Mouse (Mus musculus): ENCODE results near the gene Itgb3bp. TPM values are rescaled to one million over a fixed set of nuclear protein-coding genes. Genes with fewer than 3 reads are reported as not detected.
A peak's percentile ranks its signal among the peaks of the same experiment; 100 is the strongest.

Gene Itgb3bp
- 19.2 and 22.3 TPM in 2 replicates for polyA plus RNA-seq (2015; fragmentation: Nextera tagmentation; extraction: Ambion mirVana)

DNA sequence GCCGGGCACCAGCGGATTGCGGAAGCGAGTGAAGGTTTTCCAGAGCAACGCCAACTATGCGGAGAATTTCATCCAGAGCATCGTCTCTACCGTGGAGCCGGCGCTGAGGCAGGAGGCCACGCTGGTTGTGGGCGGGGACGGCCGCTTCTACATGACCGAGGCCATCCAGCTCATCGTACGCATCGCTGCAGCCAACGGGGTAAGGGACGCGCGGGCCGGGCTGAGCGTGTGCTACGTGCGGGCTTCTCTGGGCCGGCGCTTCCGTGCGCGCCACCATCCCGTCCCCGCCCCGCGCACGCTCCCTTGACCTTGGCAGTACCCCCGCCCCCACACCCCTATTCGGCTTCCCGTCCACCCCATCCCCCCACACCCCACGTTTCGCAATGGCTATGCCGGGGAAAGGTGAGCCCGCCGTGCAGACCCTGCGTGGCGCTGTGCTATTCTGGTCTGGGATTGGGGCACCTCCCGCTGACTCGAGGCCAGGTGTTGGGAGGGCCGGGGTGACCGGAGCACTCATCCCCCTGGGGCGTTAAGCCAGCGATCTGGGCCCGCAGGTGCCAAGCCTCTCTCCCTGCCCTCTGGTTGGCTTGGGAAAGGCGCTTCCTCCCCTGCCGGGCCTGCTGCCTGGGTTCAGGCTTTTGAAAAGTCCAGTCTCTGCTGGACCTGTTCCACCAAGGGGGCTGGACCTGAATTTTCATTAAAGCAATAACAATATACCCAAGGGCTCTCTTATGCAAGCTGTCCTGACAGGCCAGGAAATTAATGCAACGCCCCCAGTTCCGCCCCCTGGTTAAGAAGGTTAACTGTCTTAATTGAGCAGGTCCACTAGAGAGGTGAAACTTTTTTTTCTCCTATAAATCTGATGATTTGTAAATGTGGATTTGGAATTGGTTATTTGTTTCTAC is at the start of gene Itgb3bp:
Gene Itgb3bp (minus strand): TSS at position 201 of the 905 bp plus-strand sequence.
- Histone ChIP-seq H3K36me3 (no peaks in the 10 kb centered on the region), H3K27me3 (no peaks in the 10 kb centered on the region), H3K9ac (replicated peaks) (peak within 1 kb of the TSS; percentile 75), H3K4me1 (peaks cover 13% of the 10 kb centered on the region; the same call in 1 of the 2 replicates), H3K9me3 (no peaks in the 10 kb centered on the region), H3K4me3 (peak within 1 kb of the TSS; percentile 77), H3K4me2 (replicated peaks) (peak within 1 kb of the TSS; percentile 94), H3K27ac (replicated peaks) (peak within 1 kb of the TSS; percentile 81)
- under 1% methylated on average over 57 of the region's 57 CpGs for WGBS
- ATAC-seq (replicated peaks): peak; percentile 95

- Histone ChIP-seq H3K27ac (replicated peaks) (no peak overlapping the region), H3K9me3 (no peaks in the 10 kb centered on the region), H3K36me3 (no peaks in the 10 kb centered on the region), H3K27me3 (no peaks in the 10 kb centered on the region), H3K4me2 (replicated peaks) (no peak overlapping the region), H3K9ac (replicated peaks) (no peak overlapping the region), H3K4me1 (no peaks in the 10 kb centered on the region), H3K4me3 (no peak overlapping the region)
- 86% methylated on average over 5 of the region's 5 CpGs for WGBS
- no peak for ATAC-seq (replicated peaks)
These were observed 49.7 kb upstream of the Itgb3bp start for GRCm38 (mm10) chr4:99979326-99979725.

GRCm38 (mm10) chr4:99974375-99974774 is 44.8 kb upstream of the Itgb3bp start:
- no peak overlapping the region for H3K9ac ChIP-seq (replicated peaks)
- H3K9me3 ChIP-seq: no peaks in the 10 kb centered on the region
- no peak overlapping the region for H3K27ac ChIP-seq (replicated peaks)
- H3K4me3 ChIP-seq: no peak overlapping the region
- ATAC-seq (replicated peaks): no peak
- no peaks in the 10 kb centered on the region for H3K27me3 ChIP-seq
- H3K4me1 ChIP-seq: no peaks in the 10 kb centered on the region
- H3K36me3 ChIP-seq: no peaks in the 10 kb centered on the region
- 75% methylated on average over 5 of the region's 5 CpGs for WGBS
- no peak overlapping the region for H3K4me2 ChIP-seq (replicated peaks)

GRCm38 (mm10) chr4:99973931-99974330 is 44.3 kb upstream of the Itgb3bp start:
- no peak overlapping the region for H3K4me2 ChIP-seq (replicated peaks)
- H3K27ac ChIP-seq (replicated peaks): no peak overlapping the region
- no peak overlapping the region for H3K9ac ChIP-seq (replicated peaks)
- 88% methylated on average over 1 of the region's 1 CpGs for WGBS
- no peak for ATAC-seq (replicated peaks)
- no peaks in the 10 kb centered on the region for H3K4me1 ChIP-seq
- H3K9me3 ChIP-seq: no peaks in the 10 kb centered on the region
- H3K36me3 ChIP-seq: no peaks in the 10 kb centered on the region
- no peaks in the 10 kb centered on the region for H3K27me3 ChIP-seq
- H3K4me3 ChIP-seq: no peak overlapping the region

DNA sequence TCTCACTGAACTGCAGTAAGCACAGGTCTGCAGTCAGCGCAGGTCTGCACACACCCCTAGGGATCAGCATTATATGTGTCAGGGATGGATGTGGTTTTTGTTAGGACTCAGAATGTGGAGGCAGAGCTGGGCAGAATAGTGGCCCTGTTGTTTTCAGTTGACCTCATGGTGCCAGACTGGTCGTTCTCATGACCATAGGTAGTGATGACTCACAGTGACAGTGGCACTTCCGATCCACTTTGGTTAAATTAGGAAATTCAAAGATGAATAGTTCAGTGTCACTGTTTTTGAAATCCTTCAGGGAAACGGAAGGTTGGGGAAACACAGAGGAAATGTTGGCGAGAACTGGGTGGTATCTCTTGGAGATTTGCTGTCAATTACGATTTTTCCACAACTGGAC is 43.3 kb upstream of the Itgb3bp start:
- no peak overlapping the region for H3K4me2 ChIP-seq (replicated peaks)
- no peaks in the 10 kb centered on the region for H3K36me3 ChIP-seq
- 85% methylated on average over 6 of the region's 6 CpGs for WGBS
- no peak overlapping the region for H3K27ac ChIP-seq (replicated peaks)
- no peaks in the 10 kb centered on the region for H3K9me3 ChIP-seq
- no peak overlapping the region for H3K9ac ChIP-seq (replicated peaks)
- H3K4me1 ChIP-seq: no peaks in the 10 kb centered on the region
- no peaks in the 10 kb centered on the region for H3K27me3 ChIP-seq
- no peak overlapping the region for H3K4me3 ChIP-seq
- ATAC-seq (replicated peaks): no peak

DNA sequence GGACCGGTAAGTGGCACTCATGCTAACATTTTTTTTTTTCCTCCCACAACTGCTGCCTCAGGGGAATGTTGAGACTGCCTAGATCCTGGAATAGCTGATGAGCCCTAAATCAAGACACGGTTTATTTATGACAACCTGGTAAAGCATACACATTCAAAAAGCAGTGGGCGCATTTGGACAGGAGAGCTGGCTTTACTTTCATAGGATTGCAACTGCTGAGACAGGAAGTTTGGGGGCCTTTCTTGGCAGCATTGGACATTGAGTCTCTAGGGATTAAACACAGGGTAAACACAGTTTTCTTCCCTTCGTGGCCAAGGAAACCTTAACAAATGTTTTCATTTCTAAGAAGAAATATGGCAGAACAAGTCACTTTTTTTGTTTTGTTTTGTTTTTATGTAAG is 40.5 kb upstream of the Itgb3bp start:
- no peak for ATAC-seq (replicated peaks)
- whole genome bisulfite sequencing: 78% methylated on average over 4 of the region's 4 CpGs
- no peak overlapping the region for H3K27ac ChIP-seq (replicated peaks)
- H3K4me1 ChIP-seq: no peaks in the 10 kb centered on the region
- H3K9ac ChIP-seq (replicated peaks): no peak overlapping the region
- H3K4me2 ChIP-seq (replicated peaks): no peak overlapping the region
- no peak overlapping the region for H3K4me3 ChIP-seq
- H3K27me3 ChIP-seq: no peaks in the 10 kb centered on the region
- H3K9me3 ChIP-seq: no peaks in the 10 kb centered on the region
- no peaks in the 10 kb centered on the region for H3K36me3 ChIP-seq

- 74% methylated on average over 5 of the region's 5 CpGs for WGBS
- H3K27me3 ChIP-seq: no peaks in the 10 kb centered on the region
- no peaks in the 10 kb centered on the region for H3K4me1 ChIP-seq
- no peaks in the 10 kb centered on the region for H3K36me3 ChIP-seq
- H3K9ac ChIP-seq (replicated peaks): no peak overlapping the region
- no peak overlapping the region for H3K27ac ChIP-seq (replicated peaks)
- ATAC-seq (replicated peaks): no peak
- H3K4me2 ChIP-seq (replicated peaks): no peak overlapping the region
- no peak overlapping the region for H3K4me3 ChIP-seq
- no peaks in the 10 kb centered on the region for H3K9me3 ChIP-seq
These were observed 39.7 kb upstream of the Itgb3bp start for GRCm38 (mm10) chr4:99969328-99969727.

- Histone ChIP-seq H3K27me3 (no peaks in the 10 kb centered on the region), H3K4me2 (replicated peaks) (no peak overlapping the region), H3K27ac (replicated peaks) (no peak overlapping the region), H3K9ac (replicated peaks) (no peak overlapping the region), H3K4me3 (no peak overlapping the region), H3K4me1 (no peaks in the 10 kb centered on the region), H3K9me3 (no peaks in the 10 kb centered on the region), H3K36me3 (no peaks in the 10 kb centered on the region)
- WGBS: 87% methylated on average over 6 of the region's 6 CpGs
- no peak for ATAC-seq (replicated peaks)
These were observed 36.9 kb upstream of the Itgb3bp start for GRCm38 (mm10) chr4:99966555-99966954.

DNA sequence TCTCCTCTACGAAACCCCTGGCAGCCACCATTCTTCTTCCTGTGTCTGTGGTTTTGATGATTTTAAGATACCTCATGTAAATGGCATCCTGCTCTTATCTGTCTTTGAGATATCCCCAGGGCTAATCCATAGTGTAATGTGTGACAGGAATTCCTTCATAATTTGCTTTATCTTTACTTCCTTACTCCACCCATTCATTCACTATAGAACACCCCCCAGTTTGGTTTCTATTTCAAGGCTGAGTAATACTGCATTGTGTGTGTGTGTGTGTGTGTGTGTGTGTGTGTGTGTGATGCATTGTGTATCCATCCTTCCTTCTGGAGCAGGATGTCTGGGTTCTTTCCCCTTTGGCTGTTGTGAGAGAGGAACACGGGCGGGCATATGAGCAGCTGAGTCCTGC is 29.7 kb upstream of the Itgb3bp start:
- Histone ChIP-seq H3K27ac (replicated peaks) (no peak overlapping the region), H3K4me1 (no peaks in the 10 kb centered on the region), H3K9me3 (no peaks in the 10 kb centered on the region), H3K27me3 (no peaks in the 10 kb centered on the region), H3K36me3 (no peaks in the 10 kb centered on the region), H3K4me2 (replicated peaks) (no peak overlapping the region), H3K9ac (replicated peaks) (no peak overlapping the region), H3K4me3 (no peak overlapping the region)
- 85% methylated on average over 3 of the region's 3 CpGs for WGBS
- no peak for ATAC-seq (replicated peaks)

GRCm38 (mm10) chr4:99958084-99958815 is 28.6 kb upstream of the Itgb3bp start:
- 78% methylated on average over 7 of the region's 7 CpGs for WGBS
- Histone ChIP-seq H3K4me1 (no peaks in the 10 kb centered on the region), H3K9ac (replicated peaks) (no peak overlapping the region), H3K4me2 (replicated peaks) (no peak overlapping the region), H3K27me3 (no peaks in the 10 kb centered on the region), H3K9me3 (no peaks in the 10 kb centered on the region), H3K36me3 (no peaks in the 10 kb centered on the region), H3K27ac (replicated peaks) (no peak overlapping the region), H3K4me3 (no peak overlapping the region)
- no peak for ATAC-seq (replicated peaks)

- Histone ChIP-seq H3K9me3 (no peaks in the 10 kb centered on the region), H3K9ac (replicated peaks) (no peak overlapping the region), H3K27ac (replicated peaks) (no peak overlapping the region), H3K4me3 (no peak overlapping the region), H3K4me2 (replicated peaks) (no peak overlapping the region), H3K4me1 (no peaks in the 10 kb centered on the region), H3K27me3 (no peaks in the 10 kb centered on the region), H3K36me3 (no peaks in the 10 kb centered on the region)
- 93% methylated on average over 4 of the region's 4 CpGs for WGBS
- no peak for ATAC-seq (replicated peaks)
These were observed 27.6 kb upstream of the Itgb3bp start for GRCm38 (mm10) chr4:99957186-99957585.

DNA sequence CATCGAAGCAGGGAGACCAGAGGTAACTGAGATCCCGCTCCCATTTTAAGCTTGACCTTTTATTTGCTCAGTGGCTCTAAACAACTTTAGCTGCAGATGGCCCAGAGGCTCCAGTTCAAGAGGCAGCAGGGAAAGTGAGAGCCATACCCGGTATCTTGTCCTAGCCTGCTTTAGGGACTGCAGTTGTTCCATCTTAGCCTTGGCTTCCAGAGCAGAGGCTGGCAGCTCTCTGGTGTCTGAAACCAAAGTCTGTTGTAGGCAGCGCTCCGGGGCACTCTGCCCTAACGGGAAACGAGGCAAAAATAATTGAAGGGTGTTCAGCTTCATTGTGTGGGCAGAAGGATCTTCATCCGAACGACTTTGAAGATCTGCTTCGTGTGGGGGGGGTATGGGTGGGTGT is 25.8 kb upstream of the Itgb3bp start:
- Histone ChIP-seq H3K36me3 (no peaks in the 10 kb centered on the region), H3K4me1 (no peaks in the 10 kb centered on the region), H3K27me3 (no peaks in the 10 kb centered on the region), H3K9me3 (no peaks in the 10 kb centered on the region), H3K9ac (replicated peaks) (no peak overlapping the region), H3K27ac (replicated peaks) (no peak overlapping the region), H3K4me2 (replicated peaks) (no peak overlapping the region), H3K4me3 (no peak overlapping the region)
- 69% methylated on average over 10 of the region's 10 CpGs for WGBS
- ATAC-seq (replicated peaks): no peak
